Mouse (Mus musculus) embryonic facial prominence, embryonic 15.5 days (tissue): Measurements from ENCODE around the gene Slc35d2. TPM values are rescaled to one million over a fixed set of nuclear protein-coding genes. Genes with fewer than 3 reads are reported as not detected.
A peak's percentile ranks its signal among the peaks of the same experiment; 100 is the strongest.

Experiments used
- ATAC-seq: fragments of 200-750 bp; cut with Nextera tagmentation; 2 replicates; pipeline ENCODE4 v1.8.0; 2017; ENCODE audit warnings: low read depth, moderate TSS enrichment; ENCODE audit not compliant: insufficient number of reproducible peaks, low FRiP score, low TSS enrichment
- H3K27ac ChIP-seq: fragments of 300-500 bp; sonication (generic); replicated peaks from 2 replicates; pipeline ENCODE4 v1.5.1; 2015; ENCODE audit warnings: mild to moderate bottlenecking, inconsistent platforms
- H3K27me3 ChIP-seq: fragments of 300-500 bp; sonication (generic); 2 replicates; pipeline ENCODE4 v1.6.1; 2015; ENCODE audit warnings: inconsistent platforms
- H3K36me3 ChIP-seq: fragments of 300-500 bp; sonication (generic); 2 replicates; pipeline ENCODE4 v1.6.1; 2015; ENCODE audit warnings: mild to moderate bottlenecking, inconsistent platforms
- H3K4me1 ChIP-seq: fragments of 300-500 bp; sonication (generic); 2 replicates; pipeline ENCODE4 v1.6.1; 2015; ENCODE audit warnings: inconsistent platforms
- H3K4me2 ChIP-seq: fragments of 300-500 bp; sonication (generic); replicated peaks from 2 replicates; pipeline ENCODE4 v1.6.1; 2015; ENCODE audit warnings: mild to moderate bottlenecking, inconsistent platforms
- H3K4me3 ChIP-seq: fragments of 300-500 bp; sonication (generic); replicated peaks from 2 replicates; pipeline ENCODE4 v1.5.1; 2015; ENCODE audit warnings: mild to moderate bottlenecking, inconsistent platforms
- H3K9ac ChIP-seq: fragments of 300-500 bp; sonication (generic); 2 replicates; pipeline ENCODE4 v1.6.1; 2015; ENCODE audit warnings: inconsistent platforms
- H3K9me3 ChIP-seq: fragments of 300-500 bp; sonication (generic); replicated peaks from 2 replicates; pipeline ENCODE4 v1.6.1; 2016; ENCODE audit warnings: inconsistent platforms
- WGBS: fragments of 180-500 bp; shearing (Covaris S2); methylation state at CpG from one replicate; pipeline ENCODE4 v1.1.7; 2015; 5-methylcytosine and 5-hydroxymethylcytosine counted together
- polyA plus RNA-seq: library from polyadenylated mRNA; unstranded; fragments of >200 nt; fragmentation: Nextera tagmentation; extraction: Ambion mirVana; gene quantifications from 2 replicates; pipeline ENCODE4 v1.2.1, GENCODE M21; 2015

Gene Slc35d2
- 4.3 and 6.4 TPM in 2 replicates for polyA plus RNA-seq

GRCm38 (mm10) chr13:64128858-64129615, at the start of gene Slc35d2:
Gene Slc35d2 (minus strand): TSS chr13:64129368.
- 0 out of 2 replicates have a peak, but pooled peaks cover 2% of the 10 kb centered on the region for H3K4me1 ChIP-seq
- H3K36me3 ChIP-seq = no peaks in the 10 kb centered on the region
- H3K27ac ChIP-seq = peak within 1 kb of the TSS; percentile 79
- H3K9ac ChIP-seq = peak within 1 kb of the TSS; percentile 33
- H3K9me3 ChIP-seq = no peaks in the 10 kb centered on the region
- H3K4me2 ChIP-seq = peak within 1 kb of the TSS; percentile 78
- WGBS = 6% methylated on average over 44 of the region's 44 CpGs
- peak; percentile 83 for ATAC-seq
- H3K27me3 ChIP-seq = no peaks in the 10 kb centered on the region
- peak within 1 kb of the TSS; percentile 60 for H3K4me3 ChIP-seq

DNA sequence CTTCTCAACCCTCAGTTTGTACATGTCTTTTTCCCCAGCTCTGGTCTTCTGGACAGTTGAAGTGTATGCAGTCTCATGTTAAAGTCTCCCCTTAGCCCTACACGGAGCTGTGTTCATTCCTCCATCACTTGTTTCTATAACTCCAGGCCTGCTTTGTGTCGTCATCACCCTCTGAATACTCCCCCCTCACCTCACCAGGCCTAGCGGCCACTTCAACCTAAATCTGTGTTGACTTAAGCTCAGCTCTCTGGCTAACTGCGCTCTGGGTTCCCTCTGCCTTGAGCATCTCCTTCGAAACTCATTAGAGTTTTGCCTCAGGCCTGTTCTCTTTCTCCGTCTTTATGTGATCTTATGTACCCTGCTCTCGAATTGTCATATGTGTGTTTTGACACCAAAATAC, 48.8 kb upstream of the Slc35d2 start:
- H3K4me1 ChIP-seq = no peaks in the 10 kb centered on the region
- H3K9ac ChIP-seq = no peak overlapping the region
- 67% methylated on average over 7 of the region's 7 CpGs for WGBS
- ATAC-seq = no peak
- no peaks in the 10 kb centered on the region for H3K9me3 ChIP-seq
- H3K27me3 ChIP-seq = no peaks in the 10 kb centered on the region
- peaks cover 44% of the 10 kb centered on the region for H3K36me3 ChIP-seq
- no peak overlapping the region for H3K27ac ChIP-seq
- H3K4me2 ChIP-seq = no peak overlapping the region
- no peak overlapping the region for H3K4me3 ChIP-seq

- no peak for ATAC-seq
- H3K36me3 ChIP-seq = peaks cover 77% of the 10 kb centered on the region
- no peaks in the 10 kb centered on the region for H3K4me1 ChIP-seq
- H3K27me3 ChIP-seq = no peaks in the 10 kb centered on the region
- H3K4me2 ChIP-seq = no peak overlapping the region
- no peak overlapping the region for H3K9ac ChIP-seq
- no peak overlapping the region for H3K27ac ChIP-seq
- H3K9me3 ChIP-seq = peaks cover 58% of the 10 kb centered on the region
- 97% methylated on average over 25 of the region's 25 CpGs for WGBS
- H3K4me3 ChIP-seq = no peak overlapping the region
These were observed 40.6 kb upstream of the Slc35d2 start for GRCm38 (mm10) chr13:64169746-64170145.

- Histone ChIP-seq H3K9ac (peak overlapping the region; percentile 58; the same call in 1 of the 2 replicates), H3K4me2 (peak overlapping the region; percentile 96), H3K9me3 (peaks cover 16% of the 10 kb centered on the region; the same call in 1 of the 2 replicates), H3K36me3 (peaks cover 14% of the 10 kb centered on the region; the same call in 1 of the 2 replicates), H3K4me1 (peaks cover 15% of the 10 kb centered on the region), H3K4me3 (peak overlapping the region; percentile 78), H3K27ac (no peak overlapping the region), H3K27me3 (no peaks in the 10 kb centered on the region)
- 37% methylated on average over 13 of the region's 13 CpGs for WGBS
- ATAC-seq = no peak
These were observed 34.1 kb upstream of the Slc35d2 start for GRCm38 (mm10) chr13:64163147-64163715.

DNA sequence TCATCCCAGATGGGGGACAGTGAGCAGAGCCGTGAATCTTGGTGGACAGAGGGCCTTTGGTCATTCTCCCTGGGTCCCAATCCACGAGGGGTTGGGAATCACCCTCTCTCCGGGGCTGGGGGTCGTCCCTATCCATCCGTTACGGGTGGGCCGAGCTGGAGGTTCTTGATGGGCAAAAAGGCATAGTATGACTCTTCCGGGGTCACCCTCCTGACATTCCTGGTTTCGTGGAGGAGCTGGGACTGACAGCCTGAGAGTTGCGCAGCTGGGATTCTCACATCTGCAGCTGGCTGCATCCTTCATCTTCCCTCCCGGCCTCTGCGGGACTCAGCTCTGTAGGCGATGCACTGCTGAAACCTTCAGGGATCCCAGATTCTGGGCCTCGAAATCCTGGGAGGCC, 33.5 kb upstream of the Slc35d2 start:
- Histone ChIP-seq H3K4me1 (peaks cover 15% of the 10 kb centered on the region), H3K9me3 (peaks cover 14% of the 10 kb centered on the region; the same call in 1 of the 2 replicates), H3K27me3 (no peaks in the 10 kb centered on the region), H3K9ac (peak overlapping the region; percentile 58), H3K4me3 (peak overlapping the region; percentile 78), H3K27ac (no peak overlapping the region), H3K36me3 (peaks cover 13% of the 10 kb centered on the region; the same call in 1 of the 2 replicates), H3K4me2 (peak overlapping the region; percentile 96)
- no peak for ATAC-seq
- 3% methylated on average over 14 of the region's 14 CpGs for WGBS

DNA sequence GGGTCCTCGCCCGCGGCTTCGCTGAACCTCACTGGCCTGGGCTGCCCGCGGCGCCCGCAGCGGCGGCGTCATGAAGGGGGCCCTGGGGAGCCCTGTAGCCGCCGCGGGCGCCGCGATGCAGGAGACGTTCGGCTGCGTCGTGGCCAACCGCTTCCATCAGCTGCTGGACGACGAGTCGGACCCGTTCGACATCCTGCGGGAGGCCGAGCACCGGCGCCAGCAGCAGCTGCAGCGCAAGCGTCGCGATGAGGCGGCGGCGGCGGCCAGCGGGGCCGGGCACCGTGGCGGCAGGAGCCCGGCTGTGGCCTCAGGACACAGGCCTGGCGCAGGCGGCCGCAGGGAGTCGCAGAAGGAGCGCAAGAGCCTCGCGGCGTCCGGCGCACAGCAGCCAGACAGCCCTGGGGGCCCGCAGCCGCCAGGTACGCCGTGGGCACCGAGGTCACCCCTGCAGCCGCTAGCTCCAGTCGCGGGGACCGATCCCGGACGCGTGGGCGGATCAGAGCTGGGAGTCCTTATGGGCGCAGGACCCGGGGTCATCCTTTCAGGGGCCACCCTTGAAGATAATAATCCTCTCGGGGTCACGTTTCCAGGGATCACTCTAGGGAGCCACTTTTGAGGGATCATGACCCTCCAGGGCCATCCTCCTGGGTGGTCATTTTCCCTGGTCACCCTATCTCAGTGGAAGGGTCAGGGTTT, 32.9 kb upstream of the Slc35d2 start:
- H3K9ac ChIP-seq = peak overlapping the region; percentile 58
- H3K4me3 ChIP-seq = peak overlapping the region; percentile 78
- under 1% methylated on average over 71 of the region's 71 CpGs for WGBS
- peaks cover 10% of the 10 kb centered on the region; the same call in 1 of the 2 replicates for H3K36me3 ChIP-seq
- ATAC-seq = peak; percentile 59
- H3K4me1 ChIP-seq = peaks cover 15% of the 10 kb centered on the region
- H3K27ac ChIP-seq = peak overlapping the region; percentile 85
- peak overlapping the region; percentile 96 for H3K4me2 ChIP-seq
- H3K9me3 ChIP-seq = peaks cover 8% of the 10 kb centered on the region; the same call in 1 of the 2 replicates
- H3K27me3 ChIP-seq = no peaks in the 10 kb centered on the region

DNA sequence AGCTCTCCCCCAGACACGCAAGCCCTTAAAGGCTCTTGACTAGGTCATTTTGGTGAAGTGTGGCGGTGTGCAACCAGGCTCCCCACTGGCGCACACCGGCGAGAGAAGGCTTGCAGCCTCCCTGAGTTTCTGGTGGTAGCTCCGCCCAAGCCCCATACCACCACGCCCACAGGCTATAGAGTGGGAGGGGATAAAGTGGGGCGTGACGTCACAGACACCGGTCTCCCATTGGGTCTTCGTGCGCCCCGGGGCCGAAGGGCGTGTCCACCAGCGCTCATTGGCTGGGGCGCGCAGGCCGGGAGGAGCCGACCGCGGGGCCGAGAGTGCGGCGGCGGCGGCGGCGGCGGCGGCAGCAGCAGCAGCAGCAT, 32.4 kb upstream of the Slc35d2 start, which contains the start of gene Habp4:
Gene Habp4, plus strand, starts transcription at position 277 of the 368 bp plus-strand sequence.
- H3K4me1 ChIP-seq = peaks cover 15% of the 10 kb centered on the region
- H3K4me3 ChIP-seq = peak within 1 kb of the TSS; percentile 78
- H3K36me3 ChIP-seq = peaks cover 6% of the 10 kb centered on the region; the same call in 1 of the 2 replicates
- peak within 1 kb of the TSS; percentile 96 for H3K4me2 ChIP-seq
- peak within 1 kb of the TSS; percentile 85 for H3K27ac ChIP-seq
- H3K9me3 ChIP-seq = 0 out of 2 replicates have a peak, but pooled peaks cover 4% of the 10 kb centered on the region
- no peaks in the 10 kb centered on the region for H3K27me3 ChIP-seq
- peak; percentile 100 for ATAC-seq
- peak within 1 kb of the TSS; percentile 58 for H3K9ac ChIP-seq
- WGBS = under 1% methylated on average over 31 of the region's 31 CpGs

GRCm38 (mm10) chr13:64156966-64157365, 27.8 kb upstream of the Slc35d2 start:
- H3K4me2 ChIP-seq = no peak overlapping the region
- H3K27me3 ChIP-seq = no peaks in the 10 kb centered on the region
- no peak overlapping the region for H3K9ac ChIP-seq
- no peak overlapping the region for H3K27ac ChIP-seq
- H3K4me1 ChIP-seq = peaks cover 18% of the 10 kb centered on the region
- no peak overlapping the region for H3K4me3 ChIP-seq
- no peak for ATAC-seq
- H3K9me3 ChIP-seq = no peaks in the 10 kb centered on the region
- H3K36me3 ChIP-seq = no peaks in the 10 kb centered on the region

DNA sequence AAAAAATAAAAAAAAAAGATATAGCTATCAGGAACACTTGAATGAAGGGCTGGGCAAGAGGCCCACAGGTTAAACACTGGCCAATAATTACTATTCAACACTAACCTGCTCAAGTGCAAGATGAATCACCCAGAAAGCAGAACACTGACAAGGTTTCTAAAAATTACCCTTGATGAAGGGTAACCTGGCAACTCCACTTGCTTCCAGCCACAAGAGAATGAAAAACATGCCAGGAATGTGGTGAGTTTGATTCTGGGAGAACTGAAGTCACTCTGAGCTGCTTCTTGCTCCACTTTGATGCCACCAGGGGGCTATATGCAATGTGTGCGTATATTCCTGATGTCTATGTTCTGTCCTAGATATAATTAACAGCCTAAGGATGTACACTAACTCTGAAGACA, 26.0 kb upstream of the Slc35d2 start:
- H3K4me3 ChIP-seq = no peak overlapping the region
- peaks cover 23% of the 10 kb centered on the region for H3K4me1 ChIP-seq
- no peaks in the 10 kb centered on the region for H3K27me3 ChIP-seq
- no peak overlapping the region for H3K4me2 ChIP-seq
- H3K9me3 ChIP-seq = no peaks in the 10 kb centered on the region
- H3K9ac ChIP-seq = no peak overlapping the region
- no peak for ATAC-seq
- WGBS = 9% methylated on average over 1 of the region's 1 CpGs
- H3K27ac ChIP-seq = no peak overlapping the region
- H3K36me3 ChIP-seq = no peaks in the 10 kb centered on the region

DNA sequence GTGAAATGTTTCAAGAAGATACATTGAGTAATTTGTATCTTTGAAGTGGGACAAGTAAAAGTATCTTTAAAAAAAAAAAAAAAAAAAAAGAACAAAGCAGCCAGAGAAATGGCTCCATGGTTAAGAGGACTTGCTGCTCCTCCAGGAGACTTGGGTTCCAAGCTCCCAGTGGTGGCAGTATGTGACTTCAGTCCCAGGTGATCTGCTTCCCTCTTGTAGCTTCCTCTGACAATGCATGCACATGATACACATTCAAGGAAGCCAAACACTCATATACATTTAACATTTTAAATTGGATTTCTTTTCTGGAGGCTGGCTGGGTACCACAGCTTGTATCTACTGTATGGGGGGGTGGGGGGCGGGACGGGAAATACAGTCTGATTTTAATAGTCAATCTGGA, 25.5 kb upstream of the Slc35d2 start:
- no peak overlapping the region for H3K4me3 ChIP-seq
- peaks cover 27% of the 10 kb centered on the region for H3K4me1 ChIP-seq
- no peak overlapping the region for H3K27ac ChIP-seq
- no peak overlapping the region for H3K4me2 ChIP-seq
- H3K9ac ChIP-seq = no peak overlapping the region
- no peak for ATAC-seq
- 47% methylated on average over 2 of the region's 2 CpGs for WGBS
- no peaks in the 10 kb centered on the region for H3K36me3 ChIP-seq
- H3K9me3 ChIP-seq = no peaks in the 10 kb centered on the region
- H3K27me3 ChIP-seq = no peaks in the 10 kb centered on the region

DNA sequence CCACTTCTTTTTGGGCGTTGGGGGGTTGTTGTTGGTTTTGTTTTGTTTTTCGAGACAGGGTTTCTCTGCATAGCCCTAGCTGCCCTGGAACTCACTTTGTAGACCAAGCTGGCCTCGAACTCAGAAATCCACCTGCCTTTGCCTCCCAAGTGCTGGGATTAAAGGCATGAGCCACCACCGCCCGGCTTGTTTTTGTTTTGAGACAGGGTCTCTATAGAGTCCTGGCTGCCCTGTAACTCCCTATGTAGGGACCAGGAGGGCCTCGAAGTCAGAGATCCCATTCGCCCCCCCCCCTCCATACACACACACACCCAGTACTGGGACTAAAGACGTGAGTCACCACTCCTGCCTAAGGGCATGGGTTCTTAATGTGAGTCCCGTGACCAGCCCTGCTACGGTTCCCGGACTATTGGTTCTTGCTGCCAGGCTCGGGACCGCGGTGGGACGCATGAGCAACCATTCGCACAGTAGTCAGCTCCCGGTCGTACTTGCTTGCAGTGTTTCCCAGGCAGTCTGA, 24.6 kb upstream of the Slc35d2 start:
- H3K27ac ChIP-seq = peak overlapping the region; percentile 65
- WGBS = under 1% methylated on average over 17 of the region's 18 CpGs
- peak; percentile 17 for ATAC-seq

More for the DNA sequence above, 24.6 kb upstream of the Slc35d2 start:
- peaks cover 27% of the 10 kb centered on the region for H3K4me1 ChIP-seq
- H3K9ac ChIP-seq = peak overlapping the region; percentile 12; the same call in 1 of the 2 replicates
- H3K4me3 ChIP-seq = peak overlapping the region; percentile 93
- H3K36me3 ChIP-seq = no peaks in the 10 kb centered on the region
- peak overlapping the region; percentile 97 for H3K4me2 ChIP-seq
- no peaks in the 10 kb centered on the region for H3K27me3 ChIP-seq
- no peaks in the 10 kb centered on the region for H3K9me3 ChIP-seq
